Mouse (Mus musculus) forelimb bud, embryonic 11.5 days (tissue): ENCODE measurements around the gene Zscan12.

Source experiments
- DNase-seq: peaks from one replicate; pipeline ENCODE4 v3.0.0-alpha.2; 2012; ENCODE audit warnings: low read depth, low spot score

Gene Zscan12

DNA sequence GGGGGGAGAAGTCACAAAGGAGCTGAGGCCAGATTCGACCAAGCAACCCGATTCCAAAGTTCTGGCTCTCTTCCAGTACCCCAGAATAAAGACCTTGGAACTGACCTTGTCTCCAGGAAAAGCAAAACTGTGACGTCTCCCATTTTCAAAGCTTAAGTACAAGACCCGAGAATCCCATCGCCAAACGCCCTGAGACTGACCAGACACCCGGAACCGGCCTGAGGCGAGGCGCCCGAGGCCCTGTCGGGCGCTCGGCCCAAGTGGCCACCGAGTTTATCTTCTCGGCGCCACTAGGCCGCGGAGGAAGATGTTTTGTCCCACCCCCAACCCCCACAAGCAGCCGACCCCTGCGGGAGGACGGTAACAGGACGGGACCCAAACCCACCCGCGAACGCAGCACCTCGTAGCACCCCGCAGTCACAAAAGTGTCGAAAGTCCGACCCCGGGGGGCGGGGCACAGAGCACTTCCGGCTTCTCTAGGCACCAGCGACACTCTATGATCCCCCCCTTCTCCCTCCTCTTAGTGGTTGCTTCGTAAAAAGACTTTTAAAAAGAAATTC lies 39.7 kb downstream of the Zscan12 start, which contains the start of gene Zkscan3:
Zkscan3 (minus strand) TSS at position 469 of the 560 bp plus-strand sequence.
- peak; percentile 74 for DNase-seq

- DNase-seq = no peak
Observed at GRCm38 (mm10) chr13:21402848-21403247, 40.2 kb downstream of the Zscan12 start.

GRCm38 (mm10) chr13:21407341-21407740 lies 44.7 kb downstream of the Zscan12 start:
- DNase-seq = no peak

- peak; percentile 81 for DNase-seq
Observed at GRCm38 (mm10) chr13:21407969-21408804, 45.6 kb downstream of the Zscan12 start.

GRCm38 (mm10) chr13:21408805-21409459 lies 46.3 kb downstream of the Zscan12 start:
- DNase-seq = no peak

GRCm38 (mm10) chr13:21414231-21415212 lies 51.9 kb downstream of the Zscan12 start:
- DNase-seq = no peak

DNA sequence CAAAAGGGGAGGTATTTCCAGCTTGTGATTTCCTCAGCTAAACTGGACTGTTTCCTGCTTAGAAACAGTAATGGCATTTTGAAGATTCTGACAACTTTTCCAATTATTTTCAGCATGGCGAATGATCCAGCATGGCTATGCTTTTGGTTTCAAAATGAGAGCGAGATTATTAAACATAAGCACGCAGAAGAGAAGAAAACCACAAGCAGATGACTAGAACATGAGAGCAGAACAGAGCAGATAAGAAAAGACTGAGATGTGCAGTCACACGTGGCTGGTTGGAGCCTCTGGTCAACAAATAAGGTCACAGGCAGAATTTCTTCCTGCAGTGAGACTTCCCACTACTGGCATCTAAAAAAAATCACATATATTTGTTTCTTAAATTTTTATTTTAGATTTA lies 52.6 kb downstream of the Zscan12 start:
- DNase-seq = no peak

DNA sequence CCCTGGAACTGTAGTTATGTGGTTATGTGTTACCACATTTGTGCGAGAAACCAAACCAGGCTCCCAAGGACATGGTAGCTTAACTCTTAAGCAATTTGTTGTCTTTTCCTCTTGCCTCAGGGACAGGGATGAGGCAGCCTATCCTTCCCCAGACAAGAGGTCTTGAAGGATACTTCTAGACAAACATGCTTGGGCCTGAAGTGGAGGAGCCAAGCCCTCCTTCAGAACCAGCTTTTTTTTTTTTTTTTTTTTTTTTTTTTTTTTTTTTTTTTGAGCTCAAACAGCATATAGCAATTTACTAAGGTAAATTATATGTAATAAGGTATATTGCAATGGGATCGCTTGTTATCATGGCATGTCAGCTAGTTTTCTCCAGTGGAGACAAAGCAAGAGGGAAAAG lies 53.1 kb downstream of the Zscan12 start:
- no peak for DNase-seq

DNA sequence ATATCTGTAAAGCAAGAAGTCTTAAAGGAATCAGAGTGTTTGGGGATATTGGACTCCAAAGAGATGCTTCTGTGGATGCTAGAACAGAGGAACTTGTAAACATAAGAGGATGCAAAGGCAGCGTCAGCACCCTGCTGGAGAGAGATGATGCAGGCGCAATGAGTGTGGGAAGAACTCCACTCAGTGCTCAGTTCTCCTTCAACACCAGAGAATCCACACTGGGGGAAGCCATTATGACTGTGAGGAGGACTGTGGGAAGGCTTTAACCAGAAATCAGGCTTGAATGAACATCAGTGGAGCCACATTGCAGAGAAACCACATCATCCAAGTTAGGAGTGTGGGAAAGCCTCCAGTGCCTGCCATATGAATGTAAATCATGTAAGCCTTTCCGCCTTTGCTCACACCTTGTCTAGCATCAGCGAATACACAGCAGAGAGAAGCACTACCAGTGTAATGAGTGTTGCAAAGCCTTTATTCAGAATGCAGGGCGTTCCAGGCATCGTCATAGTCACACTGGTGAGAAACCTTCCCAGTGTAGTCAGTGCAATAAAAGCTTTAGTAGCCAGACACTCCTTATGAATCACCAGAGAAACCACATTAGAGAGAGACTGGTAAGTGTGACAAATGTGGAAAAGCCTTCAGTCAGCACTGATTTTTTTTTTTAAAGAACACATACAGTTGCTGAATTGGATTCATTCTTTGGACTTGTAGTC lies 54.8 kb downstream of the Zscan12 start:
- DNase-seq = no peak

DNA sequence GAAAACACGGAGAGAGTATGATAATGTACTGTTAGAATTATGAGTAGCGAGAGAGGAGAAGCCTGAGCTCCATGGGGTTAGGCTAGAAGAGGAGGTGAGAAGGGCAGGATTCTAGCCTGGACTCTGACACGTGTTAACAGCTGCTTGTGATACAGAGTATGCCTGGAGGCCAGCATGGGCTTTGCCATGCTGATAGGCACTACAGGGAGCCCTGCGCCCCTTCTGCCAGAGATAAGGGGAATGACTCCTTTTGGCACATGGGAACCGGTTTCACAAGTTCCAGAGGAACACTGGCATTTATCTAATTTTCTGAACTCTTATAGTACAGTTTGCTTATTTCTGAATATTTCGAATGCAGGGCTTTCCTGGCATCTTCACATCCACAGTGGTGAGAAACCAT lies 56.2 kb downstream of the Zscan12 start:
- DNase-seq = no peak
